Mouse (Mus musculus): ENCODE results near the gene Sco2.

GRCm38 (mm10) chr15:89421938-89422337 lies 48.3 kb upstream of the Sco2 start:
- TF ChIP-seq CTCF (IDR thresholded peaks at IDR 0.05; ENCODE audit: borderline replicate concordance, control insufficient read depth, extremely low read depth, insufficient read depth, low read length, poor library complexity) (no peak), POLR2A (IDR thresholded peaks at IDR 0.05; ENCODE audit: control insufficient read depth, extremely low read depth, insufficient read depth, low read length, poor library complexity) (no peak)

Measured in thymus, adult 2 months (tissue).